Mouse (Mus musculus) limb, embryonic 15.5 days (tissue): ENCODE results near the gene Spg21. TPM values are rescaled to one million over a fixed set of nuclear protein-coding genes. Genes with fewer than 3 reads are reported as not detected.

Source experiments
- polyA plus RNA-seq: library from polyadenylated mRNA; unstranded; fragments of >200 nt; fragmentation: Nextera tagmentation; extraction: Ambion mirVana; gene quantifications from 2 replicates; pipeline ENCODE4 v1.2.1, GENCODE M21; 2015

Spg21 gene
- polyA plus RNA-seq, 1 experiment from 2014 or later = 123 TPM

Other genes starting within 250 kb of the Spg21 start
- gene Cilp, start 195.8 kb upstream of the Spg21 start, polyA plus RNA-seq = 11.0 and 13.8 TPM in 2 replicates
- 54.2 and 55.3 TPM in 2 replicates for gene Clpx, start 166.7 kb upstream of the Spg21 start, polyA plus RNA-seq
- gene Pdcd7, start 114.8 kb upstream of the Spg21 start, polyA plus RNA-seq = 7.7 and 10.1 TPM in 2 replicates
- gene Ubap1l, start 99.9 kb upstream of the Spg21 start, polyA plus RNA-seq = 0.14 and 0.16 TPM in 2 replicates
- gene Kbtbd13, start 69.3 kb upstream of the Spg21 start, polyA plus RNA-seq = 1.9 TPM in 2 replicates
- gene Rasl12, start 62.4 kb upstream of the Spg21 start, polyA plus RNA-seq = 8.9 and 9.7 TPM in 2 replicates
- not detected in 2 replicates for gene Slc51b, start 38.0 kb upstream of the Spg21 start, polyA plus RNA-seq
- gene Mtfmt, start 25.2 kb upstream of the Spg21 start, polyA plus RNA-seq = 19.8 and 21.0 TPM in 2 replicates
- gene Ankdd1a, start 59.2 kb downstream of the Spg21 start, polyA plus RNA-seq = 0.35 and 0.76 TPM in 2 replicates
- 18.6 and 19.7 TPM in 2 replicates for gene Plekho2, start 119.1 kb downstream of the Spg21 start, polyA plus RNA-seq
- gene Pif1, start 126.2 kb downstream of the Spg21 start, polyA plus RNA-seq = 8.9 and 9.6 TPM in 2 replicates
- 7.9 and 9.5 TPM in 2 replicates for gene Rbpms2, start 168.7 kb downstream of the Spg21 start, polyA plus RNA-seq
- gene Oaz2, start 207.1 kb downstream of the Spg21 start, polyA plus RNA-seq = 315 and 328 TPM in 2 replicates